Mouse (Mus musculus): Measurements from ENCODE around the gene Foxr1. TPM values are rescaled to one million over a fixed set of nuclear protein-coding genes. Genes with fewer than 3 reads are reported as not detected.

Foxr1 gene
- total and polyA plus RNA-seq, 2 experiments from 2014 or later: not detected

GRCm38 (mm10) chr9:44483041-44483509 is 42.1 kb upstream of the Foxr1 start:
- DNase-seq (no peak), ATAC-seq (peak; percentile 0; the same call in 1 of the 2 replicates)
- Histone ChIP-seq H3K9ac (peak overlapping the region; percentile 97), H3K36me3 (ENCODE audit: insufficient read depth) (no peaks in the 10 kb centered on the region), H3K4me3 (ENCODE audit: low read depth, low read length) (peak overlapping the region; percentile 95), H3K4me2 (ENCODE audit: low read depth) (peak overlapping the region; percentile 93), H3K9me3 (ENCODE audit: low read length) (no peaks in the 10 kb centered on the region), H3K27me3 (ENCODE audit: insufficient read depth, low read length) (no peaks in the 10 kb centered on the region), H3K4me1 (ENCODE audit: insufficient read depth) (peaks cover 36% of the 10 kb centered on the region), H3K27ac (ENCODE audit: low read depth, low read length) (peak overlapping the region; percentile 97)
- TF ChIP-seq CTCF (IDR thresholded peaks at IDR 0.05; ENCODE audit: low read depth): no peak
- WGBS: under 1% methylated on average over 38 of the region's 39 CpGs

- no peaks in the 10 kb centered on the region for H3K36me3 ChIP-seq (ENCODE audit: insufficient read depth)
- DNase-seq: peak; percentile 95
- H3K4me2 ChIP-seq (ENCODE audit: low read depth): peak within 1 kb of the TSS; percentile 93
- H3K9me3 ChIP-seq (ENCODE audit: low read length): no peaks in the 10 kb centered on the region
- WGBS: 1% methylated on average over 21 of the region's 31 CpGs
- H3K27ac ChIP-seq (ENCODE audit: low read depth, low read length): peak within 1 kb of the TSS; percentile 97
- peak within 1 kb of the TSS; percentile 95 for H3K4me3 ChIP-seq (ENCODE audit: low read depth, low read length)
- no peaks in the 10 kb centered on the region for H3K27me3 ChIP-seq (ENCODE audit: insufficient read depth, low read length)
- peak within 1 kb of the TSS; percentile 97 for H3K9ac ChIP-seq
- peaks cover 36% of the 10 kb centered on the region for H3K4me1 ChIP-seq (ENCODE audit: insufficient read depth)
- ATAC-seq: peak; percentile 85
- TF ChIP-seq CTCF (IDR thresholded peaks at IDR 0.05; ENCODE audit: low read depth): peak; percentile 82
These were observed 41.6 kb upstream of the Foxr1 start, which contains the start of gene Bcl9l for GRCm38 (mm10) chr9:44482552-44482951. TSS of gene Bcl9l (plus strand) at chr9:44482825.

GRCm38 (mm10) chr9:44482112-44482511 is 41.2 kb upstream of the Foxr1 start:
- 6% methylated on average over 3 of the region's 3 CpGs for WGBS
- no peak for TF ChIP-seq CTCF (IDR thresholded peaks at IDR 0.05; ENCODE audit: low read depth)
- Histone ChIP-seq H3K4me1 (ENCODE audit: insufficient read depth) (peaks cover 37% of the 10 kb centered on the region), H3K27ac (ENCODE audit: low read depth, low read length) (peak overlapping the region; percentile 97), H3K9ac (peak overlapping the region; percentile 97), H3K27me3 (ENCODE audit: insufficient read depth, low read length) (no peaks in the 10 kb centered on the region), H3K4me2 (ENCODE audit: low read depth) (peak overlapping the region; percentile 93), H3K4me3 (ENCODE audit: low read depth, low read length) (peak overlapping the region; percentile 95), H3K36me3 (ENCODE audit: insufficient read depth) (no peaks in the 10 kb centered on the region), H3K9me3 (ENCODE audit: low read length) (no peaks in the 10 kb centered on the region)
- ATAC-seq (no peak), DNase-seq (no peak)

- ATAC-seq (peak; percentile 63), DNase-seq (peak; percentile 92)
- H3K9ac ChIP-seq: peak overlapping the region; percentile 75
- peak overlapping the region; percentile 94 for H3K27ac ChIP-seq (ENCODE audit: low read depth, low read length)
- H3K36me3 ChIP-seq (ENCODE audit: insufficient read depth): no peaks in the 10 kb centered on the region
- H3K27me3 ChIP-seq (ENCODE audit: insufficient read depth, low read length): no peaks in the 10 kb centered on the region
- under 1% methylated on average over 26 of the region's 26 CpGs for WGBS
- peaks cover 18% of the 10 kb centered on the region for H3K4me1 ChIP-seq (ENCODE audit: insufficient read depth)
- peak; percentile 93 for TF ChIP-seq CTCF (IDR thresholded peaks at IDR 0.05; ENCODE audit: low read depth)
- peak overlapping the region; percentile 91 for H3K4me2 ChIP-seq (ENCODE audit: low read depth)
- H3K4me3 ChIP-seq (ENCODE audit: low read depth, low read length): peak overlapping the region; percentile 75
- no peaks in the 10 kb centered on the region for H3K9me3 ChIP-seq (ENCODE audit: low read length)
These were observed 38.9 kb upstream of the Foxr1 start for GRCm38 (mm10) chr9:44479628-44480428.

GRCm38 (mm10) chr9:44478959-44479605 is 38.1 kb upstream of the Foxr1 start:
- 3% methylated on average over 29 of the region's 29 CpGs for WGBS
- no peaks in the 10 kb centered on the region for H3K36me3 ChIP-seq (ENCODE audit: insufficient read depth)
- H3K4me3 ChIP-seq (ENCODE audit: low read depth, low read length): peak overlapping the region; percentile 75
- DNase-seq (peak; percentile 91), ATAC-seq (peak; percentile 67)
- peak overlapping the region; percentile 75 for H3K9ac ChIP-seq
- peaks cover 14% of the 10 kb centered on the region; the same call in 1 of the 2 replicates for H3K4me1 ChIP-seq (ENCODE audit: insufficient read depth)
- peak overlapping the region; percentile 94 for H3K27ac ChIP-seq (ENCODE audit: low read depth, low read length)
- no peaks in the 10 kb centered on the region for H3K27me3 ChIP-seq (ENCODE audit: insufficient read depth, low read length)
- H3K4me2 ChIP-seq (ENCODE audit: low read depth): peak overlapping the region; percentile 91
- H3K9me3 ChIP-seq (ENCODE audit: low read length): no peaks in the 10 kb centered on the region
- TF ChIP-seq CTCF (IDR thresholded peaks at IDR 0.05; ENCODE audit: low read depth): peak; percentile 41

- Histone ChIP-seq H3K36me3 (ENCODE audit: insufficient read depth) (no peaks in the 10 kb centered on the region), H3K27ac (ENCODE audit: low read depth, low read length) (peak overlapping the region; percentile 94), H3K4me1 (ENCODE audit: insufficient read depth) (peaks cover 14% of the 10 kb centered on the region; the same call in 1 of the 2 replicates), H3K4me3 (ENCODE audit: low read depth, low read length) (peak overlapping the region; percentile 75), H3K9ac (peak overlapping the region; percentile 75), H3K9me3 (ENCODE audit: low read length) (no peaks in the 10 kb centered on the region), H3K4me2 (ENCODE audit: low read depth) (peak overlapping the region; percentile 91), H3K27me3 (ENCODE audit: insufficient read depth, low read length) (no peaks in the 10 kb centered on the region)
- TF ChIP-seq CTCF (IDR thresholded peaks at IDR 0.05; ENCODE audit: low read depth): no peak
- ATAC-seq: peak; percentile 57
- under 1% methylated on average over 22 of the region's 27 CpGs for WGBS
- DNase-seq: peak; percentile 91
These were observed 37.4 kb upstream of the Foxr1 start for GRCm38 (mm10) chr9:44478229-44478921.
